In genomic region chr7:3294794-3295193, GRCm38 (mm10) we compare ENCODE assay signal across 23 mouse cellular contexts. TPM values are rescaled to one million over a fixed set of nuclear protein-coding genes. Genes with fewer than 3 reads are reported as not detected.
DNase-seq lines count a peak whose midpoint lies in the region; ATAC-seq and TF ChIP-seq lines count a peak whose summit lies in the region.
"Had no signal": no experiment of that assay in that cellular context is flagged by ENCODE, and none has a peak within 500 bp of the region (broad histone marks: within the 10 kb centered on the region; RNA-seq: fewer than 3 reads in every experiment).

No protein-coding gene starts in this region.

- H3K9ac ChIP-seq in heart, postnatal 0 days (replicated peaks; ENCODE audit: low read depth, low read length): no peak overlapping the region
- no peak overlapping the region for H3K9ac ChIP-seq in CH12.LX (ENCODE audit: insufficient read depth, low read depth)
- H3K9ac ChIP-seq: hindbrain, embryonic 12.5 days had no signal

- H3K36me3 ChIP-seq in heart, postnatal 0 days (replicated peaks; ENCODE audit: control insufficient read depth, insufficient read depth, low read length): peaks cover 58% of the 10 kb centered on the region
- H3K36me3 ChIP-seq in CH12.LX (replicated peaks in 1 of 2; ENCODE audit: control insufficient read depth in 1 of 2, insufficient read depth in 1 of 2, low read length in 1 of 2): peaks cover 11 to 36% of the 10 kb centered on the region in 2 experiments
- peaks cover 21% of the 10 kb centered on the region for H3K36me3 ChIP-seq in small intestine, adult 2 months (ENCODE audit: control insufficient read depth, insufficient read depth, low read length)

- H3K4me2 ChIP-seq in heart, postnatal 0 days (ENCODE audit: low read depth, low read length): peak overlapping the region; percentile 41
- no peak overlapping the region for H3K4me2 ChIP-seq in CH12.LX (ENCODE audit: insufficient read depth, low read depth, poor library complexity, severe bottlenecking)
- H3K4me2 ChIP-seq: hindbrain, embryonic 12.5 days had no signal

- TF ChIP-seq RAD21 in CH12.LX (IDR thresholded peaks at IDR 0.05; ENCODE audit: low read depth, low read length): no peak

- H3K4me1 ChIP-seq in heart, postnatal 0 days (ENCODE audit: control insufficient read depth, insufficient read depth): peaks cover 40% of the 10 kb centered on the region
- peaks cover 4 to 61% of the 10 kb centered on the region in 2 experiments for H3K4me1 ChIP-seq in CH12.LX (ENCODE audit: control insufficient read depth in 1 of 2, insufficient read depth in 2 of 2)
- peaks cover 4% of the 10 kb centered on the region; the same call in 1 of the 2 replicates for H3K4me1 ChIP-seq in bone marrow, adult 2 months (ENCODE audit: control insufficient read depth, insufficient read depth, low read length)
- peaks cover 29% of the 10 kb centered on the region for H3K4me1 ChIP-seq in small intestine, adult 2 months (ENCODE audit: control insufficient read depth, insufficient read depth, insufficient read length, low read length)

- no peaks in the 10 kb centered on the region for H3K79me2 ChIP-seq in CH12.LX (replicated peaks; ENCODE audit: control insufficient read depth, extremely low read depth, insufficient read depth, poor library complexity, severe bottlenecking)

- no peaks in the 10 kb centered on the region for H3K9me3 ChIP-seq in heart, postnatal 0 days (replicated peaks; ENCODE audit: control insufficient read depth, low read length)
- H3K9me3 ChIP-seq in CH12.LX (replicated peaks; ENCODE audit: low read length): no peaks in the 10 kb centered on the region
- H3K9me3 ChIP-seq: embryonic facial prominence, embryonic 10.5 days; hindbrain, embryonic 12.5 days had no signal

- 75% methylated on average over 1 of the region's 1 CpGs for WGBS in heart, postnatal 0 days
- 41% methylated on average over 1 of the region's 1 CpGs for WGBS in bone marrow, adult 2 months
- 69% methylated on average over 1 of the region's 1 CpGs for WGBS in small intestine, adult 2 months

- H3K27ac ChIP-seq in heart, postnatal 0 days (ENCODE audit: low read depth): 0 out of 2 replicates have a peak overlapping the region, but pooled peaks have one; percentile 11
- H3K27ac ChIP-seq in CH12.LX (ENCODE audit: insufficient read depth, low read depth): no peak overlapping the region
- peak overlapping the region; percentile 54; the same call in 1 of the 2 replicates for H3K27ac ChIP-seq in bone marrow, adult 2 months (ENCODE audit: control insufficient read depth, insufficient read depth, low read depth, low read length, poor library complexity)
- H3K27ac ChIP-seq in small intestine, adult 2 months (ENCODE audit: insufficient read depth, low read depth, low read length): peak overlapping the region; percentile 68
- H3K27ac ChIP-seq: embryonic facial prominence, embryonic 10.5 days; heart, adult 2 months; hindbrain, embryonic 12.5 days; kidney, postnatal 0 days had no signal

- in situ Hi-C loops in CH12.LX (cut with MboI; ENCODE audit: low pct_ligation_motif_present, low pct_unique_long_range_greater_than_20kb, low sequenced_read_pairs): no loop called here

- no peak for TF ChIP-seq EP300 in heart, postnatal 0 days (IDR thresholded peaks at IDR 0.05; ENCODE audit: low read depth)
- TF ChIP-seq EP300 in CH12.LX (IDR thresholded peaks at IDR 0.05; ENCODE audit: low read length): no peak

- dilution Hi-C loops in CH12.LX (cut with MboI; ENCODE audit: extremely low pct_ligation_motif_present, extremely low pct_unique_long_range_greater_than_20kb, low sequenced_read_pairs): no loop called here

- H3K27me3 ChIP-seq in heart, postnatal 0 days (ENCODE audit: control insufficient read depth, insufficient read depth, low read length): no peaks in the 10 kb centered on the region
- H3K27me3 ChIP-seq in CH12.LX (replicated peaks): no peaks in the 10 kb centered on the region
- H3K27me3 ChIP-seq in small intestine, adult 2 months (ENCODE audit: control insufficient read depth, insufficient read depth, low read length): no peaks in the 10 kb centered on the region

- DNase-seq in heart, postnatal 0 days (ENCODE audit: low spot score): no peak
- DNase-seq in heart, adult 8-10 months (ENCODE audit: low spot score): no peak
- DNase-seq in CH12.LX (ENCODE audit: extremely low read depth): no peak
- no peak for DNase-seq in lung, postnatal 14 days
- DNase-seq in gastrocnemius, adult 8-10 months (ENCODE audit: low spot score in 2 of 2): no peak
- DNase-seq: adrenal gland, adult 2 months; cerebellum, adult 18-20 months; heart, adult 2 months; right cerebral cortex, postnatal 25 days; thymus, adult 18-20 months had no signal

- TF ChIP-seq POLR2A in CH12.LX (IDR thresholded peaks at IDR 0.05; ENCODE audit: low read depth, low read length): no peak
- TF ChIP-seq POLR2A in bone marrow, adult 2 months (IDR thresholded peaks at IDR 0.05; ENCODE audit: borderline replicate concordance, control insufficient read depth, low read depth, low read length): no peak
- TF ChIP-seq POLR2A in small intestine, adult 2 months (IDR thresholded peaks at IDR 0.05; ENCODE audit: low read depth, low read length): no peak

- no peak for TF ChIP-seq CTCF in heart, postnatal 0 days (IDR thresholded peaks at IDR 0.05; ENCODE audit: low read depth)
- no peak for TF ChIP-seq CTCF in CH12.LX (conservative IDR thresholded peaks at IDR 0.05 in 1 of 2, IDR thresholded peaks at IDR 0.05 in 1 of 2; ENCODE audit: low read depth in 2 of 2, low read length in 2 of 2)
- TF ChIP-seq CTCF in bone marrow, adult 2 months (IDR thresholded peaks at IDR 0.05; ENCODE audit: control insufficient read depth, insufficient read depth, low read length): no peak
- no peak for TF ChIP-seq CTCF in small intestine, adult 2 months (IDR thresholded peaks at IDR 0.05; ENCODE audit: extremely low read depth, insufficient read length, insufficient replicate concordance, low read depth, low read length)

- no peak for ATAC-seq in heart, postnatal 0 days (ENCODE audit: insufficient read depth, low read depth)
- ATAC-seq: forebrain, embryonic 14.5 days; inflammation-experienced regulatory T-cells, adult 6 months; lung, postnatal 0 days had no signal

- no peak overlapping the region for H3K4me3 ChIP-seq in heart, postnatal 0 days (ENCODE audit: low read depth, low read length)
- H3K4me3 ChIP-seq in CH12.LX (replicated peaks in 1 of 3; ENCODE audit: low read depth in 2 of 3, low read length in 2 of 3, poor library complexity in 1 of 3): no peak overlapping the region
- no peak overlapping the region for H3K4me3 ChIP-seq in bone marrow, adult 2 months (replicated peaks; ENCODE audit: control insufficient read depth, low read depth, low read length)
- H3K4me3 ChIP-seq in small intestine, adult 2 months (ENCODE audit: low read depth, low read length): no peak overlapping the region
- H3K4me3 ChIP-seq: embryonic facial prominence, embryonic 10.5 days; erythroblast, embryonic 14.5 days; hindbrain, embryonic 12.5 days had no signal

TF ChIP-seq in CH12.LX, 34 proteins besides CTCF, POLR2A, EP300 and RAD21 (continues in another document):
- 0 out of 2 replicates have a peak, but pooled peaks have one; percentile 23 for TF ChIP-seq TBP (conservative IDR thresholded peaks at IDR 0.05; ENCODE audit: low read depth, low read length)

RNA-seq across cellular contexts. Expression of gene Prkcg, which starts 5.8 kb away (rescaled TPM):
- total RNA-seq in heart, postnatal 0 days (2014; rRNA removed; ENCODE audit: low replicate concordance): 1.8 and 4.2 TPM in 2 replicates
- 0.30 and 0.40 TPM in 2 replicates for polyA plus RNA-seq in heart, postnatal 0 days (2015; fragmentation: Nextera tagmentation; extraction: Ambion mirVana)
- total RNA-seq in heart, adult 8-10 months (2022): 1 to 10 TPM in 2 of 4 experiments, under 1 TPM in 2; 0.57 to 1.8 (median 1.1) TPM
- total RNA-seq in CH12.LX (2012; rRNA removed): 0.17 and 0.25 TPM in 2 replicates
- total RNA-seq in CH12.LX (2014; rRNA removed): 0.11 and 0.15 TPM in 2 replicates
- polyA plus RNA-seq in CH12.LX (2012; ENCODE audit: insufficient read length, low read depth): 2.2 and 3.0 TPM in 2 replicates
- 1.1 and 3.2 TPM in 2 replicates for polyA plus RNA-seq in bone marrow, adult 2 months (2011; ENCODE audit: insufficient read depth, insufficient read length, low replicate concordance, missing spikeins)
- polyA plus RNA-seq in small intestine, adult 2 months (2012; rRNA removed): 0.60 and 1.0 TPM in 2 replicates
- total RNA-seq in gastrocnemius, adult 8-10 months (2022): under 1 TPM; 0.29 to 0.94 (median 0.67) TPM
- total RNA-seq: megakaryocyte-erythroid progenitor cell, adult 5-6 weeks had no signal
- polyA plus RNA-seq: erythroblast, embryonic 14.5 days had no signal

RNA-seq across cellular contexts. Expression of gene Myadm, which starts 5.9 kb away (rescaled TPM):
- total RNA-seq in heart, postnatal 0 days (2014; rRNA removed; ENCODE audit: low replicate concordance): 223 and 238 TPM in 2 replicates
- polyA plus RNA-seq in heart, postnatal 0 days (2015; fragmentation: Nextera tagmentation; extraction: Ambion mirVana): 119 and 123 TPM in 2 replicates
- total RNA-seq in heart, adult 8-10 months (2022): 100 to 1,000 TPM in 3 of 4 experiments, 10 to 100 TPM in 1; 93.9 to 139 (median 128) TPM
- 3.7 and 4.4 TPM in 2 replicates for total RNA-seq in CH12.LX (2012; rRNA removed)
- total RNA-seq in CH12.LX (2014; rRNA removed): 3.4 and 4.6 TPM in 2 replicates
- polyA plus RNA-seq in CH12.LX (2012; ENCODE audit: insufficient read length, low read depth): 18.0 and 22.6 TPM in 2 replicates
- polyA plus RNA-seq in bone marrow, adult 2 months (2011; ENCODE audit: insufficient read depth, insufficient read length, low replicate concordance, missing spikeins): 8.6 and 19.7 TPM in 2 replicates
- polyA plus RNA-seq in small intestine, adult 2 months (2012; rRNA removed): 132 and 142 TPM in 2 replicates
- 10 to 100 TPM; 11.7 to 19.2 (median 14.7) TPM for total RNA-seq in gastrocnemius, adult 8-10 months (2022)
- polyA plus RNA-seq: erythroblast, embryonic 14.5 days had no signal

RNA-seq across cellular contexts. Expression of gene Cacng7, which starts 38.0 kb away (rescaled TPM):
- total RNA-seq in heart, postnatal 0 days (2014; rRNA removed; ENCODE audit: low replicate concordance): 4.0 and 6.3 TPM in 2 replicates
- 0.15 and 0.29 TPM in 2 replicates for polyA plus RNA-seq in heart, postnatal 0 days (2015; fragmentation: Nextera tagmentation; extraction: Ambion mirVana)
- total RNA-seq in heart, adult 8-10 months (2022): 1 to 10 TPM; 3.0 to 3.6 (median 3.3) TPM
- 0.21 TPM in 2 replicates for total RNA-seq in CH12.LX (2012; rRNA removed)
- 0.26 and 0.28 TPM in 2 replicates for total RNA-seq in CH12.LX (2014; rRNA removed)
- 2.4 and 2.8 TPM in 2 replicates for polyA plus RNA-seq in CH12.LX (2012; ENCODE audit: insufficient read length, low read depth)
- polyA plus RNA-seq in bone marrow, adult 2 months (2011; ENCODE audit: insufficient read depth, insufficient read length, low replicate concordance, missing spikeins): 0.74 and 2.0 TPM in 2 replicates
- 7.5 and 8.8 TPM in 2 replicates for polyA plus RNA-seq in small intestine, adult 2 months (2012; rRNA removed)
- 10 to 100 TPM in 3 of 4 experiments, 1 to 10 TPM in 1; 8.5 to 16.4 (median 13.6) TPM for total RNA-seq in gastrocnemius, adult 8-10 months (2022)
- total RNA-seq: megakaryocyte-erythroid progenitor cell, adult 5-6 weeks; monocyte, adult 5-6 weeks had no signal
- polyA plus RNA-seq: erythroblast, embryonic 14.5 days; inflammation-experienced regulatory T-cells, adult 6 months had no signal

RNA-seq across cellular contexts. Expression of gene Nlrp12, which starts 45.3 kb away (rescaled TPM):
- total RNA-seq in heart, postnatal 0 days (2014; rRNA removed; ENCODE audit: low replicate concordance): under 0.01 TPM in 1 of 2 replicates, not detected in the other
- 0.01 TPM in 2 replicates for polyA plus RNA-seq in heart, postnatal 0 days (2015; fragmentation: Nextera tagmentation; extraction: Ambion mirVana)
- under 1 TPM in 1 of 4 experiments, not detected in 3; 0.12 TPM for total RNA-seq in heart, adult 8-10 months (2022)
- total RNA-seq in CH12.LX (2012; rRNA removed) (not detected in 2 replicates), CH12.LX (2014; rRNA removed) (not detected in 2 replicates)
- not detected in 2 replicates for polyA plus RNA-seq in CH12.LX (2012; ENCODE audit: insufficient read length, low read depth)
- polyA plus RNA-seq in bone marrow, adult 2 months (2011; ENCODE audit: insufficient read depth, insufficient read length, low replicate concordance, missing spikeins): 1.2 and 7.9 TPM in 2 replicates
- 0.05 and 0.06 TPM in 2 replicates for polyA plus RNA-seq in small intestine, adult 2 months (2012; rRNA removed)
- total RNA-seq in gastrocnemius, adult 8-10 months (2022): not detected
- total RNA-seq: adrenal gland, adult 2 months; left cerebral cortex, postnatal 36 days; megakaryocyte-erythroid progenitor cell, adult 5-6 weeks had no signal
- polyA plus RNA-seq: erythroblast, embryonic 14.5 days; forebrain, embryonic 14.5 days; hindbrain, embryonic 12.5 days; inflammation-experienced regulatory T-cells, adult 6 months; kidney, postnatal 0 days; neural tube, embryonic 14.5 days had no signal

Comparison
In these comparisons a context has a peak if more than half of its experiments do, and no peak if none do; other contexts are left out.
1. RNA of gene Myadm, which starts 5.9 kb away (total RNA-seq): 223 to 238 TPM in heart, postnatal 0 days and 93.9 to 139 TPM in heart, adult 8-10 months; 11.7 to 19.2 TPM in gastrocnemius, adult 8-10 months and 3.4 to 4.6 TPM in CH12.LX; every median in the first group is over 4 times any median in the second.